Mouse (Mus musculus): Measurements from ENCODE around the gene Lbr. TPM values are rescaled to one million over a fixed set of nuclear protein-coding genes. Genes with fewer than 3 reads are reported as not detected.

The Lbr gene
- polyA plus RNA-seq, 1 experiment from 2014 or later, result 218 TPM

GRCm38 (mm10) chr1:181847396-181847795 lies 4.5 kb upstream of the Lbr start:
- no peak for DNase-seq (ENCODE audit: low spot score)
- Histone ChIP-seq H3K9me3 (replicated peaks) (no peaks in the 10 kb centered on the region), H3K36me3 (no peaks in the 10 kb centered on the region), H3K4me1 (peaks cover 9% of the 10 kb centered on the region), H3K4me3 (no peak overlapping the region), H3K27me3 (ENCODE audit: low read depth, poor library complexity, severe bottlenecking) (peaks cover 17% of the 10 kb centered on the region; the same call in 1 of the 2 replicates), H3K27ac (replicated peaks) (no peak overlapping the region)
- WGBS, result 91% methylated on average over 3 of the region's 3 CpGs

- H3K4me1 ChIP-seq, result peaks cover 16% of the 10 kb centered on the region
- WGBS, result 84% methylated on average over 3 of the region's 3 CpGs
- no peak for DNase-seq (ENCODE audit: low spot score)
- peaks cover 12% of the 10 kb centered on the region; the same call in 1 of the 2 replicates for H3K27me3 ChIP-seq (ENCODE audit: low read depth, poor library complexity, severe bottlenecking)
- no peaks in the 10 kb centered on the region for H3K36me3 ChIP-seq
- H3K9me3 ChIP-seq (replicated peaks), result no peaks in the 10 kb centered on the region
- no peak overlapping the region for H3K27ac ChIP-seq (replicated peaks)
- H3K4me3 ChIP-seq, result no peak overlapping the region
Measured at GRCm38 (mm10) chr1:181845767-181846166, 2.9 kb upstream of the Lbr start.

- H3K36me3 ChIP-seq, result no peaks in the 10 kb centered on the region
- peaks cover 24% of the 10 kb centered on the region for H3K4me1 ChIP-seq
- no peak overlapping the region for H3K27ac ChIP-seq (replicated peaks)
- H3K27me3 ChIP-seq (ENCODE audit: low read depth, poor library complexity, severe bottlenecking), result peaks cover 12% of the 10 kb centered on the region; the same call in 1 of the 2 replicates
- DNase-seq (ENCODE audit: low spot score), result no peak
- WGBS, result 67% methylated on average over 15 of the region's 15 CpGs
- H3K9me3 ChIP-seq (replicated peaks), result no peaks in the 10 kb centered on the region
- H3K4me3 ChIP-seq, result no peak overlapping the region
Measured at GRCm38 (mm10) chr1:181844874-181845547, 2.2 kb upstream of the Lbr start.

- Histone ChIP-seq H3K4me3 (peak overlapping the region; percentile 78), H3K27me3 (ENCODE audit: low read depth, poor library complexity, severe bottlenecking) (peaks cover 12% of the 10 kb centered on the region; the same call in 1 of the 2 replicates), H3K4me1 (peaks cover 45% of the 10 kb centered on the region), H3K27ac (replicated peaks) (peak overlapping the region; percentile 95), H3K9me3 (replicated peaks) (no peaks in the 10 kb centered on the region), H3K36me3 (peaks cover 17% of the 10 kb centered on the region)
- peak; percentile 96 for DNase-seq (ENCODE audit: low spot score)
- under 1% methylated on average over 113 of the region's 113 CpGs for WGBS
Measured at GRCm38 (mm10) chr1:181841864-181842672, 778 bp downstream of the Lbr start.

- DNase-seq (ENCODE audit: low spot score), result no peak
- Histone ChIP-seq H3K4me3 (peak overlapping the region; percentile 78), H3K9me3 (replicated peaks) (no peaks in the 10 kb centered on the region), H3K4me1 (peaks cover 45% of the 10 kb centered on the region), H3K36me3 (peaks cover 24% of the 10 kb centered on the region), H3K27ac (replicated peaks) (peak overlapping the region; percentile 95), H3K27me3 (ENCODE audit: low read depth, poor library complexity, severe bottlenecking) (peaks cover 12% of the 10 kb centered on the region; the same call in 1 of the 2 replicates)
- WGBS, result under 1% methylated on average over 16 of the region's 16 CpGs
Measured at GRCm38 (mm10) chr1:181841396-181841795, 1.4 kb downstream of the Lbr start.

- Histone ChIP-seq H3K4me3 (peak overlapping the region; percentile 78), H3K36me3 (peaks cover 39% of the 10 kb centered on the region), H3K4me1 (peaks cover 45% of the 10 kb centered on the region), H3K9me3 (replicated peaks) (no peaks in the 10 kb centered on the region), H3K27ac (replicated peaks) (peak overlapping the region; percentile 52; the same call in 1 of the 2 replicates), H3K27me3 (ENCODE audit: low read depth, poor library complexity, severe bottlenecking) (peaks cover 12% of the 10 kb centered on the region; the same call in 1 of the 2 replicates)
- WGBS, result 17% methylated on average over 6 of the region's 6 CpGs
- DNase-seq (ENCODE audit: low spot score), result no peak
Measured at GRCm38 (mm10) chr1:181839746-181840366, 3.0 kb downstream of the Lbr start.

- no peak overlapping the region for H3K27ac ChIP-seq (replicated peaks)
- DNase-seq (ENCODE audit: low spot score), result no peak
- H3K36me3 ChIP-seq, result peaks cover 55% of the 10 kb centered on the region
- WGBS, result 90% methylated on average over 5 of the region's 5 CpGs
- H3K9me3 ChIP-seq (replicated peaks), result no peaks in the 10 kb centered on the region
- H3K27me3 ChIP-seq (ENCODE audit: low read depth, poor library complexity, severe bottlenecking), result no peaks in the 10 kb centered on the region
- no peak overlapping the region for H3K4me3 ChIP-seq
- peaks cover 40% of the 10 kb centered on the region for H3K4me1 ChIP-seq
Measured at GRCm38 (mm10) chr1:181838111-181838510, 4.7 kb downstream of the Lbr start.

- Histone ChIP-seq H3K27me3 (ENCODE audit: low read depth, poor library complexity, severe bottlenecking) (no peaks in the 10 kb centered on the region), H3K27ac (replicated peaks) (no peak overlapping the region), H3K4me1 (peaks cover 6% of the 10 kb centered on the region; the same call in 1 of the 2 replicates), H3K4me3 (no peak overlapping the region), H3K9me3 (replicated peaks) (no peaks in the 10 kb centered on the region), H3K36me3 (peaks cover 99% of the 10 kb centered on the region)
- no peak for DNase-seq (ENCODE audit: low spot score)
- WGBS, result 91% methylated on average over 6 of the region's 6 CpGs
Measured at GRCm38 (mm10) chr1:181833143-181833542, 9.7 kb downstream of the Lbr start.

GRCm38 (mm10) chr1:181832720-181833119 lies 10.1 kb downstream of the Lbr start:
- peaks cover 2% of the 10 kb centered on the region; the same call in 1 of the 2 replicates for H3K4me1 ChIP-seq
- H3K27me3 ChIP-seq (ENCODE audit: low read depth, poor library complexity, severe bottlenecking), result no peaks in the 10 kb centered on the region
- no peak overlapping the region for H3K4me3 ChIP-seq
- H3K9me3 ChIP-seq (replicated peaks), result no peaks in the 10 kb centered on the region
- whole genome bisulfite sequencing, result 97% methylated on average over 5 of the region's 5 CpGs
- no peak for DNase-seq (ENCODE audit: low spot score)
- peaks cover 99% of the 10 kb centered on the region for H3K36me3 ChIP-seq
- H3K27ac ChIP-seq (replicated peaks), result no peak overlapping the region

- Histone ChIP-seq H3K27me3 (ENCODE audit: low read depth, poor library complexity, severe bottlenecking) (no peaks in the 10 kb centered on the region), H3K27ac (replicated peaks) (no peak overlapping the region), H3K36me3 (peaks cover 99% of the 10 kb centered on the region), H3K4me1 (no peaks in the 10 kb centered on the region), H3K9me3 (replicated peaks) (no peaks in the 10 kb centered on the region), H3K4me3 (no peak overlapping the region)
- 93% methylated on average over 5 of the region's 5 CpGs for WGBS
- no peak for DNase-seq (ENCODE audit: low spot score)
Measured at GRCm38 (mm10) chr1:181828365-181828764, 14.5 kb downstream of the Lbr start.

- no peaks in the 10 kb centered on the region for H3K4me1 ChIP-seq
- H3K27me3 ChIP-seq (ENCODE audit: low read depth, poor library complexity, severe bottlenecking), result no peaks in the 10 kb centered on the region
- no peak overlapping the region for H3K27ac ChIP-seq (replicated peaks)
- H3K36me3 ChIP-seq, result peaks cover 99% of the 10 kb centered on the region
- H3K4me3 ChIP-seq, result no peak overlapping the region
- 97% methylated on average over 7 of the region's 7 CpGs for WGBS
- no peaks in the 10 kb centered on the region for H3K9me3 ChIP-seq (replicated peaks)
- no peak for DNase-seq (ENCODE audit: low spot score)
Measured at GRCm38 (mm10) chr1:181826716-181827115, 16.1 kb downstream of the Lbr start.

- Histone ChIP-seq H3K27me3 (ENCODE audit: low read depth, poor library complexity, severe bottlenecking) (no peaks in the 10 kb centered on the region), H3K9me3 (replicated peaks) (no peaks in the 10 kb centered on the region), H3K4me3 (no peak overlapping the region), H3K27ac (replicated peaks) (no peak overlapping the region), H3K36me3 (peaks cover 57% of the 10 kb centered on the region), H3K4me1 (no peaks in the 10 kb centered on the region)
- no peak for DNase-seq (ENCODE audit: low spot score)
- 95% methylated on average over 18 of the region's 18 CpGs for WGBS
Measured at GRCm38 (mm10) chr1:181811481-181812223, 31.2 kb downstream of the Lbr start.

Measured in midbrain, embryonic 10.5 days (tissue).